Mouse (Mus musculus) spleen, postnatal 10 days (tissue): Measurements from ENCODE around the gene S100pbp.

Experiments used
- DNase-seq, 2 experiments: peaks; one replicate each; pipeline ENCODE4 v3.0.0; 2021 to 2022; ENCODE audit warnings: low spot score in 2 of 2

The S100pbp gene

GRCm38 (mm10) chr4:129130149-129130548 lies 59.4 kb downstream of the S100pbp start:
- peak in 1 of 2 experiments; percentile 58 for DNase-seq

GRCm38 (mm10) chr4:129129387-129129786 lies 60.1 kb downstream of the S100pbp start:
- no peak for DNase-seq

GRCm38 (mm10) chr4:129128582-129129338 lies 60.8 kb downstream of the S100pbp start:
- no peak for DNase-seq

- DNase-seq: no peak
Observed at GRCm38 (mm10) chr4:129125736-129126451, 63.6 kb downstream of the S100pbp start.

- DNase-seq: no peak
Observed at GRCm38 (mm10) chr4:129124652-129125146, 64.8 kb downstream of the S100pbp start.

- no peak for DNase-seq
Observed at GRCm38 (mm10) chr4:129122719-129123118, 66.8 kb downstream of the S100pbp start.

- DNase-seq: no peak
Observed at GRCm38 (mm10) chr4:129122107-129122506, 67.4 kb downstream of the S100pbp start.

GRCm38 (mm10) chr4:129121569-129122086 lies 67.9 kb downstream of the S100pbp start, which contains the start of gene Hpca:
TSS of gene Hpca (minus strand) at chr4:129122036.
- no peak for DNase-seq

- peak in 1 of 2 experiments; percentile 75 for DNase-seq
Observed at GRCm38 (mm10) chr4:129120520-129121445, 68.7 kb downstream of the S100pbp start.

- DNase-seq: no peak
Observed at GRCm38 (mm10) chr4:129119708-129120107, 69.8 kb downstream of the S100pbp start.

- DNase-seq: no peak
Observed at GRCm38 (mm10) chr4:129117720-129118510, 71.6 kb downstream of the S100pbp start.

- DNase-seq: no peak
Observed at GRCm38 (mm10) chr4:129116703-129117102, 72.8 kb downstream of the S100pbp start.

- DNase-seq: peak; percentile 37 to 79
Observed at GRCm38 (mm10) chr4:129113083-129113988, 76.2 kb downstream of the S100pbp start.

GRCm38 (mm10) chr4:129112231-129112630 lies 77.3 kb downstream of the S100pbp start:
- DNase-seq: no peak

GRCm38 (mm10) chr4:129111350-129111749 lies 78.2 kb downstream of the S100pbp start:
- DNase-seq: no peak

- no peak for DNase-seq
Observed at GRCm38 (mm10) chr4:129110804-129111203, 78.7 kb downstream of the S100pbp start.

- DNase-seq: no peak
Observed at GRCm38 (mm10) chr4:129108624-129109023, 80.9 kb downstream of the S100pbp start.

GRCm38 (mm10) chr4:129107348-129107899 lies 82.1 kb downstream of the S100pbp start:
- DNase-seq: no peak

GRCm38 (mm10) chr4:129106073-129106472 lies 83.5 kb downstream of the S100pbp start:
- no peak for DNase-seq
